Mouse (Mus musculus) heart, postnatal 0 days (tissue): ENCODE measurements around the gene Chrna10. TPM values are rescaled to one million over a fixed set of nuclear protein-coding genes. Genes with fewer than 3 reads are reported as not detected.
A peak's percentile ranks its signal among the peaks of the same experiment; 100 is the strongest.

Source experiments
- ATAC-seq: fragments of 200-750 bp; cut with Nextera tagmentation; 2 replicates; pipeline ENCODE4 v1.8.0; 2017; ENCODE audit warnings: low read depth, moderate number of reproducible peaks, moderate library complexity; ENCODE audit not compliant: insufficient read depth
- DNase-seq: peaks from one replicate; pipeline ENCODE4 v3.0.0-alpha.2; 2016; ENCODE audit warnings: low spot score
- H3K27ac ChIP-seq: fragments of 300-500 bp; sonication (generic); 2 replicates; pipeline ENCODE4 v1.5.1; 2014; ENCODE audit warnings: low read depth, mild to moderate bottlenecking
- H3K27me3 ChIP-seq: fragments of 300-500 bp; sonication (generic); 2 replicates; pipeline ENCODE4 v1.6.1; 2014; ENCODE audit warnings: low read length, mixed read lengths; ENCODE audit not compliant: control insufficient read depth, insufficient read depth
- H3K36me3 ChIP-seq: fragments of 300-500 bp; sonication (generic); replicated peaks from 2 replicates; pipeline ENCODE4 v1.6.1; 2014; ENCODE audit warnings: low read length, mixed read lengths; ENCODE audit not compliant: control insufficient read depth, insufficient read depth
- H3K4me1 ChIP-seq: fragments of 300-500 bp; sonication (generic); 2 replicates; pipeline ENCODE4 v1.6.1; 2014; ENCODE audit warnings: antibody characterized with exemption; ENCODE audit not compliant: control insufficient read depth, insufficient read depth
- H3K4me2 ChIP-seq: fragments of 300-500 bp; sonication (generic); 2 replicates; pipeline ENCODE4 v1.6.1; 2014; ENCODE audit warnings: low read depth, mild to moderate bottlenecking, low read length, moderate library complexity
- H3K4me3 ChIP-seq: fragments of 300-500 bp; sonication (generic); 2 replicates; pipeline ENCODE4 v1.5.1; 2014; ENCODE audit warnings: low read depth, low read length
- H3K9ac ChIP-seq: fragments of 300-500 bp; sonication (generic); replicated peaks from 2 replicates; pipeline ENCODE4 v1.6.1; 2014; ENCODE audit warnings: low read depth, low read length, mixed read lengths
- H3K9me3 ChIP-seq: fragments of 300-500 bp; sonication (generic); replicated peaks from 2 replicates; pipeline ENCODE4 v1.6.1; 2016; ENCODE audit warnings: low read length; ENCODE audit not compliant: control insufficient read depth
- CTCF ChIP-seq: IDR thresholded peaks from 2 replicates; pipeline ENCODE4 v1.5.1; 2016; ENCODE audit warnings: antibody characterized with exemption, control low read depth, low read depth
- EP300 ChIP-seq: IDR thresholded peaks from 2 replicates; pipeline ENCODE4 v1.6.1; 2016; ENCODE audit warnings: antibody characterized with exemption, low read depth
- WGBS: fragments of 180-500 bp; shearing (Covaris S2); extraction: QIAGEN DNeasy Blood & Tissue Kit; methylation state at CpG from one replicate; pipeline ENCODE4 v1.1.7; 2014; 5-methylcytosine and 5-hydroxymethylcytosine counted together
- polyA plus RNA-seq: library from polyadenylated mRNA; unstranded; fragments of >200 nt; fragmentation: Nextera tagmentation; extraction: Ambion mirVana; gene quantifications from 2 replicates; pipeline ENCODE4 v1.2.1, GENCODE M21; 2015
- total RNA-seq: library from RNA; depleted of rRNA; stranded (reverse); fragments of >200 nt; gene quantifications from 2 replicates; pipeline ENCODE4 v1.2.3, GENCODE M21; 2014; ENCODE audit warnings: low replicate concordance

Gene Chrna10
- total and polyA plus RNA-seq, 2 experiments from 2014 or later, result 0.14 to 0.92 TPM

- DNase-seq (no peak), ATAC-seq (no peak)
- Histone ChIP-seq H3K36me3 (no peaks in the 10 kb centered on the region), H3K4me1 (peaks cover 17% of the 10 kb centered on the region), H3K9me3 (no peaks in the 10 kb centered on the region), H3K27me3 (no peaks in the 10 kb centered on the region), H3K4me2 (no peak overlapping the region), H3K9ac (no peak overlapping the region), H3K27ac (peak overlapping the region; percentile 44), H3K4me3 (no peak overlapping the region)
- TF ChIP-seq CTCF, result no peak
- no peak for TF ChIP-seq EP300
- 67% methylated on average over 5 of the region's 5 CpGs for WGBS
Measured at GRCm38 (mm10) chr7:102100868-102101267, 15.8 kb downstream of the Chrna10 start.

GRCm38 (mm10) chr7:102099760-102100661 is 16.6 kb downstream of the Chrna10 start:
- WGBS, result 5% methylated on average over 30 of the region's 30 CpGs
- H3K27ac ChIP-seq, result peak overlapping the region; percentile 44

GRCm38 (mm10) chr7:102087336-102087735 is 29.3 kb downstream of the Chrna10 start:
- H3K4me3 ChIP-seq, result no peak overlapping the region
- no peaks in the 10 kb centered on the region for H3K9me3 ChIP-seq
- no peak overlapping the region for H3K27ac ChIP-seq
- 80% methylated on average over 4 of the region's 4 CpGs for WGBS
- no peaks in the 10 kb centered on the region for H3K4me1 ChIP-seq
- H3K27me3 ChIP-seq, result no peaks in the 10 kb centered on the region
- H3K4me2 ChIP-seq, result no peak overlapping the region
- no peak overlapping the region for H3K9ac ChIP-seq
- DNase-seq (no peak), ATAC-seq (no peak)
- no peak for TF ChIP-seq CTCF
- no peak for TF ChIP-seq EP300
- H3K36me3 ChIP-seq, result peaks cover 16% of the 10 kb centered on the region

More at GRCm38 (mm10) chr7:102099760-102100661, 16.6 kb downstream of the Chrna10 start:
- Histone ChIP-seq H3K4me2 (peak overlapping the region; percentile 65), H3K27me3 (no peaks in the 10 kb centered on the region), H3K4me3 (peak overlapping the region; percentile 34), H3K9ac (0 out of 2 replicates have a peak overlapping the region, but pooled peaks have one; percentile 0), H3K36me3 (no peaks in the 10 kb centered on the region), H3K4me1 (peaks cover 17% of the 10 kb centered on the region), H3K9me3 (no peaks in the 10 kb centered on the region)
- peak; percentile 68 for ATAC-seq
- DNase-seq, result peak; percentile 63
- TF ChIP-seq EP300, result no peak
- no peak for TF ChIP-seq CTCF

GRCm38 (mm10) chr7:102084041-102084696 is 32.5 kb downstream of the Chrna10 start:
- Histone ChIP-seq H3K4me1 (no peaks in the 10 kb centered on the region), H3K27ac (no peak overlapping the region), H3K4me3 (no peak overlapping the region), H3K4me2 (no peak overlapping the region), H3K36me3 (peaks cover 45% of the 10 kb centered on the region), H3K27me3 (no peaks in the 10 kb centered on the region), H3K9ac (no peak overlapping the region), H3K9me3 (no peaks in the 10 kb centered on the region)
- DNase-seq (no peak), ATAC-seq (no peak)
- no peak for TF ChIP-seq CTCF
- no peak for TF ChIP-seq EP300
- WGBS, result 80% methylated on average over 25 of the region's 26 CpGs

DNA sequence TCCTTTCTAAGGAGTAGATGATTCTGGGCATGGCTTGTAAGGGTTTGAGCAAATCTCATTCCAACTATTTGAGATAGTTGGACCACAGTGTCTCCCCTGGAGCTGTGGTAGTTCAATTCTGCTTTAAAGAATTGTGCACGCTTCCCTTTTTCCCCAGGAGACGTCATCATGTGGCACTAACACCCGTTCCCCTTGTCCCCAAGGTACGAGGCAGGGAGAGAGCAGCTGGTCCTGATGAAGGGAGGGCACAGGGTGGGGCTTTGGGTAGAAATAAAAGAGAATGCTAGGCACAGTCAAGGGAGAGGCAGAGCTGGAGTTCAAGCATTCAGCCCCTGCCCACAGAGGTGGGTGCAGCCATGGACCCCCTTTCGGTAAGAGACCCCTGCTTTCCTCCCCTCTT is 33.8 kb downstream of the Chrna10 start, which contains the start of gene Trpc2:
Gene Trpc2 (plus strand): TSS at position 301 of the 400 bp plus-strand sequence.
- Histone ChIP-seq H3K4me2 (no peak within 1 kb of the TSS), H3K9ac (no peak within 1 kb of the TSS), H3K36me3 (peaks cover 52% of the 10 kb centered on the region), H3K4me3 (no peak within 1 kb of the TSS), H3K27me3 (no peaks in the 10 kb centered on the region), H3K4me1 (no peaks in the 10 kb centered on the region), H3K9me3 (no peaks in the 10 kb centered on the region), H3K27ac (no peak within 1 kb of the TSS)
- 87% methylated on average over 5 of the region's 5 CpGs for WGBS
- DNase-seq (no peak), ATAC-seq (no peak)
- TF ChIP-seq EP300 (no peak), CTCF (no peak)
